Mouse (Mus musculus) forebrain, embryonic 12.5 days (tissue): ENCODE measurements around the gene Tchp. TPM values are rescaled to one million over a fixed set of nuclear protein-coding genes. Genes with fewer than 3 reads are reported as not detected.

Experiments used
- ATAC-seq: fragments of 200-750 bp; cut with Nextera tagmentation; 2 replicates; pipeline ENCODE4 v1.8.0; 2017; ENCODE audit warnings: moderate TSS enrichment; ENCODE audit not compliant: low FRiP score
- H3K27ac ChIP-seq: fragments of 300-500 bp; sonication (generic); 2 replicates; pipeline ENCODE4 v1.5.1; 2016; ENCODE audit warnings: mild to moderate bottlenecking
- H3K27me3 ChIP-seq: fragments of 300-500 bp; sonication (generic); 2 replicates; pipeline ENCODE4 v1.6.1; 2016; ENCODE audit warnings: mild to moderate bottlenecking
- H3K36me3 ChIP-seq: fragments of 300-500 bp; sonication (generic); replicated peaks from 2 replicates; pipeline ENCODE4 v1.6.1; 2016; ENCODE audit warnings: mild to moderate bottlenecking
- H3K4me1 ChIP-seq: fragments of 300-500 bp; sonication (generic); 2 replicates; pipeline ENCODE4 v1.6.1; 2016
- H3K4me2 ChIP-seq: fragments of 300-500 bp; sonication (generic); 2 replicates; pipeline ENCODE4 v1.6.1; 2016; ENCODE audit warnings: mild to moderate bottlenecking, moderate library complexity
- H3K4me3 ChIP-seq: fragments of 300-500 bp; sonication (generic); replicated peaks from 2 replicates; pipeline ENCODE4 v1.5.1; 2016; ENCODE audit warnings: mild to moderate bottlenecking
- H3K9ac ChIP-seq: fragments of 300-500 bp; sonication (generic); 2 replicates; pipeline ENCODE4 v1.6.1; 2016; ENCODE audit warnings: mild to moderate bottlenecking
- H3K9me3 ChIP-seq: fragments of 300-500 bp; sonication (generic); 2 replicates; pipeline ENCODE4 v1.6.1; 2016
- WGBS: fragments of 180-500 bp; shearing (Covaris S2); methylation state at CpG from one replicate; pipeline ENCODE4 v1.1.7; 2016; 5-methylcytosine and 5-hydroxymethylcytosine counted together
- polyA plus RNA-seq: library from polyadenylated mRNA; unstranded; fragments of >200 nt; fragmentation: Nextera tagmentation; extraction: Ambion mirVana; gene quantifications from 2 replicates; pipeline ENCODE4 v1.2.1, GENCODE M21; 2016

Tchp gene
- polyA plus RNA-seq, 1 experiment from 2014 or later: 24.6 TPM

- WGBS: 91% methylated on average over 13 of the region's 13 CpGs
Measured at GRCm38 (mm10) chr5:114722846-114723245, 15.3 kb downstream of the Tchp start.

GRCm38 (mm10) chr5:114728160-114728559 is 20.6 kb downstream of the Tchp start:
- Histone ChIP-seq H3K4me1 (no peaks in the 10 kb centered on the region), H3K4me3 (no peak overlapping the region), H3K4me2 (no peak overlapping the region), H3K27me3 (no peaks in the 10 kb centered on the region), H3K9ac (no peak overlapping the region), H3K27ac (no peak overlapping the region), H3K9me3 (no peaks in the 10 kb centered on the region), H3K36me3 (peaks cover 82% of the 10 kb centered on the region)
- ATAC-seq: no peak
- WGBS: 86% methylated on average over 10 of the region's 10 CpGs

More at GRCm38 (mm10) chr5:114722846-114723245, 15.3 kb downstream of the Tchp start:
- H3K4me3 ChIP-seq: no peak overlapping the region
- H3K27ac ChIP-seq: no peak overlapping the region
- peaks cover 76% of the 10 kb centered on the region for H3K36me3 ChIP-seq
- H3K4me2 ChIP-seq: no peak overlapping the region
- ATAC-seq: no peak
- H3K4me1 ChIP-seq: no peaks in the 10 kb centered on the region
- no peaks in the 10 kb centered on the region for H3K9me3 ChIP-seq
- H3K9ac ChIP-seq: no peak overlapping the region
- H3K27me3 ChIP-seq: no peaks in the 10 kb centered on the region

GRCm38 (mm10) chr5:114730129-114730528 is 22.6 kb downstream of the Tchp start:
- no peak for ATAC-seq
- WGBS: 83% methylated on average over 10 of the region's 10 CpGs

GRCm38 (mm10) chr5:114731498-114731897 is 23.9 kb downstream of the Tchp start:
- H3K27ac ChIP-seq: no peak overlapping the region
- peaks cover 86% of the 10 kb centered on the region for H3K36me3 ChIP-seq
- H3K9me3 ChIP-seq: no peaks in the 10 kb centered on the region
- no peak for ATAC-seq
- H3K4me3 ChIP-seq: no peak overlapping the region
- H3K4me2 ChIP-seq: no peak overlapping the region
- no peak overlapping the region for H3K9ac ChIP-seq
- H3K27me3 ChIP-seq: no peaks in the 10 kb centered on the region
- 73% methylated on average over 6 of the region's 6 CpGs for WGBS
- no peaks in the 10 kb centered on the region for H3K4me1 ChIP-seq

More at GRCm38 (mm10) chr5:114730129-114730528, 22.6 kb downstream of the Tchp start:
- no peaks in the 10 kb centered on the region for H3K27me3 ChIP-seq
- H3K4me3 ChIP-seq: no peak overlapping the region
- no peak overlapping the region for H3K4me2 ChIP-seq
- no peak overlapping the region for H3K27ac ChIP-seq
- peaks cover 86% of the 10 kb centered on the region for H3K36me3 ChIP-seq
- no peak overlapping the region for H3K9ac ChIP-seq
- no peaks in the 10 kb centered on the region for H3K9me3 ChIP-seq
- H3K4me1 ChIP-seq: no peaks in the 10 kb centered on the region

GRCm38 (mm10) chr5:114731969-114732368 is 24.4 kb downstream of the Tchp start:
- Histone ChIP-seq H3K9ac (no peak overlapping the region), H3K27me3 (no peaks in the 10 kb centered on the region), H3K4me3 (no peak overlapping the region), H3K4me2 (no peak overlapping the region), H3K27ac (no peak overlapping the region), H3K4me1 (no peaks in the 10 kb centered on the region), H3K36me3 (peaks cover 91% of the 10 kb centered on the region), H3K9me3 (no peaks in the 10 kb centered on the region)
- WGBS: 94% methylated on average over 15 of the region's 15 CpGs
- ATAC-seq: no peak

- Histone ChIP-seq H3K27ac (no peak overlapping the region), H3K9ac (no peak overlapping the region), H3K4me3 (no peak overlapping the region), H3K4me2 (no peak overlapping the region), H3K4me1 (no peaks in the 10 kb centered on the region), H3K27me3 (no peaks in the 10 kb centered on the region), H3K9me3 (no peaks in the 10 kb centered on the region), H3K36me3 (peaks cover 94% of the 10 kb centered on the region)
- WGBS: 93% methylated on average over 15 of the region's 15 CpGs
- ATAC-seq: no peak
Measured at GRCm38 (mm10) chr5:114733606-114734005, 26.0 kb downstream of the Tchp start.

GRCm38 (mm10) chr5:114737090-114737887 is 29.7 kb downstream of the Tchp start:
- ATAC-seq: no peak
- WGBS: 88% methylated on average over 21 of the region's 21 CpGs
- no peak overlapping the region for H3K4me3 ChIP-seq
- H3K27ac ChIP-seq: no peak overlapping the region
- no peak overlapping the region for H3K4me2 ChIP-seq
- H3K27me3 ChIP-seq: no peaks in the 10 kb centered on the region
- no peak overlapping the region for H3K9ac ChIP-seq
- no peaks in the 10 kb centered on the region for H3K4me1 ChIP-seq
- no peaks in the 10 kb centered on the region for H3K9me3 ChIP-seq
- H3K36me3 ChIP-seq: peaks cover 81% of the 10 kb centered on the region

- no peak overlapping the region for H3K4me2 ChIP-seq
Measured at GRCm38 (mm10) chr5:114738707-114739241, 31.2 kb downstream of the Tchp start.

GRCm38 (mm10) chr5:114740595-114740994 is 33.0 kb downstream of the Tchp start:
- H3K4me2 ChIP-seq: no peak overlapping the region
- 72% methylated on average over 4 of the region's 4 CpGs for WGBS
- no peaks in the 10 kb centered on the region for H3K27me3 ChIP-seq
- H3K9ac ChIP-seq: no peak overlapping the region
- peaks cover 85% of the 10 kb centered on the region for H3K36me3 ChIP-seq
- ATAC-seq: no peak
- H3K4me3 ChIP-seq: no peak overlapping the region
- no peaks in the 10 kb centered on the region for H3K9me3 ChIP-seq
- no peaks in the 10 kb centered on the region for H3K4me1 ChIP-seq
- H3K27ac ChIP-seq: no peak overlapping the region

More at GRCm38 (mm10) chr5:114738707-114739241, 31.2 kb downstream of the Tchp start:
- H3K9me3 ChIP-seq: no peaks in the 10 kb centered on the region
- no peaks in the 10 kb centered on the region for H3K27me3 ChIP-seq
- 94% methylated on average over 12 of the region's 12 CpGs for WGBS
- H3K9ac ChIP-seq: no peak overlapping the region
- no peaks in the 10 kb centered on the region for H3K4me1 ChIP-seq
- ATAC-seq: no peak
- peaks cover 81% of the 10 kb centered on the region for H3K36me3 ChIP-seq
- H3K27ac ChIP-seq: no peak overlapping the region
- H3K4me3 ChIP-seq: no peak overlapping the region

GRCm38 (mm10) chr5:114742572-114742971 is 35.0 kb downstream of the Tchp start:
- H3K27me3 ChIP-seq: no peaks in the 10 kb centered on the region
- H3K27ac ChIP-seq: no peak overlapping the region
- H3K4me3 ChIP-seq: no peak overlapping the region
- no peak overlapping the region for H3K9ac ChIP-seq
- no peak overlapping the region for H3K4me2 ChIP-seq
- WGBS: 92% methylated on average over 10 of the region's 10 CpGs
- H3K4me1 ChIP-seq: no peaks in the 10 kb centered on the region
- no peaks in the 10 kb centered on the region for H3K9me3 ChIP-seq
- H3K36me3 ChIP-seq: peaks cover 73% of the 10 kb centered on the region
- no peak for ATAC-seq

GRCm38 (mm10) chr5:114742998-114743696 is 35.6 kb downstream of the Tchp start:
- 94% methylated on average over 13 of the region's 13 CpGs for WGBS
- Histone ChIP-seq H3K4me2 (no peak overlapping the region), H3K9me3 (no peaks in the 10 kb centered on the region), H3K27me3 (no peaks in the 10 kb centered on the region), H3K27ac (no peak overlapping the region), H3K9ac (no peak overlapping the region), H3K4me1 (no peaks in the 10 kb centered on the region), H3K4me3 (no peak overlapping the region), H3K36me3 (peaks cover 73% of the 10 kb centered on the region)
- no peak for ATAC-seq

- Histone ChIP-seq H3K27me3 (no peaks in the 10 kb centered on the region), H3K27ac (no peak overlapping the region), H3K4me2 (no peak overlapping the region), H3K9ac (no peak overlapping the region), H3K4me1 (no peaks in the 10 kb centered on the region), H3K36me3 (peaks cover 71% of the 10 kb centered on the region), H3K9me3 (no peaks in the 10 kb centered on the region), H3K4me3 (no peak overlapping the region)
- WGBS: 96% methylated on average over 8 of the region's 8 CpGs
- no peak for ATAC-seq
Measured at GRCm38 (mm10) chr5:114743697-114744090, 36.1 kb downstream of the Tchp start.
